Mouse (Mus musculus) thymus, postnatal 14 days (tissue): ENCODE measurements at regions not wholly inside any gene's neighbourhood (a gene's known extent, or its start where the extent isn't known, plus 50 kb on each side); places are given as distances from the start of the nearest gene placed in this dataset.

ENCODE experiments used
- DNase-seq: peaks from one replicate; pipeline ENCODE4 v3.0.0; 2021

DNA sequence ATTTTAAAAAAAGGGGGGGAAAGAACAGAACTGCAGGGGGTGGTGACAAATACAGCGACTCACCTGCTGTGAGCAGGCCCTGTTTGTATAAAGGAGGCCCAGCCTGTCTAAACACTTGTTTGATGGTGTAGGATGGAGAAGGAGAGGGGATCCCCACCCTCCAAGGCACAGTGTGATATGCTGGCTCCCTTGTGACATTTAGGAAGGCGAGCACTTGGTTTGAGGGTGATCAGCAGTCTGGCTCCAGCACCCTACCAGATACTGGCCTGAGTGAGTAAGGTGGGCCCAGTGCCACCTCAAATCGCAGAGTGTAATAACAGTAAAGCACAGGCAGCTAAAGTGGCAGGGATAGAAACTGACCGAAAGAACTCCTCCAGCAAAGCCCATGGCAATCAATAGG, 195.4 kb upstream of the Trib2 start:
- DNase-seq = no peak

DNA sequence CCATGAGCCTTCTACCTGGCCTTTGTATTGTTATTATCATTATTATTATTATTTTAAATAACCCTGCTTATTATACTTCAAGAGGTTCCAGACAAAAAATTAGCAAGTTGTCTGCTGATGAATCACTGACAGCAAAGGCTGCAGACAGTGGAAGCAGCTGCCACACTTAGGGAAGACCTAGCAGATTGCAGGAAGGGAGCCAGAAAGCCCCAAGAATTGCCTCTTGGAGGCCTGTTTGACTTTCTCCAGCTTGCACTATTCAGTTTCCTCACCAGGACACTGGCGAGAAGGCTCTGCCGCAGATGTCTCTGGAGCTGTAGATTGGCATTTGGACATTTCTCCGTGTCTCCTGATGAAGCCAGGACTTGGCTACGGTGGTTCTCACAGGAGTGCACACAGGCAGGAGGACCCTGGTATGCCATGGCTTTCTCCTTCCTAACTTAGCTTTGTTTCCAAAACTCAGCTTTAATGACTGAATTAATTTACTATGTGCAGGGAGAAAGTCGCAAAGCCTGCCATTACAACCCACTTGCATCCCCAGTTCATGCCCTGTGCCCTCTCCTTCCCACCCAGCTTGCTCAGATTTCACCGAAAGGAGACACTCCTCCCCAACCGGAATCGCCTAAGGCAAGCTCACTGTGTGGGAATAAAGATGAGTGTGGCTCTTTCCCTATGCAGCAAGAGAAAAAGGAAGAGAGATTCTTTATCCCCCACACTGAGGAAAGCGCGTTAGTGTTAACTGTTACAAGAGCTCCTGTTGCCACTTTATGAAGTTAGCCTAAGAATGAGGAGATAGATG, 193.3 kb upstream of the Trib2 start:
- DNase-seq = no peak

DNA sequence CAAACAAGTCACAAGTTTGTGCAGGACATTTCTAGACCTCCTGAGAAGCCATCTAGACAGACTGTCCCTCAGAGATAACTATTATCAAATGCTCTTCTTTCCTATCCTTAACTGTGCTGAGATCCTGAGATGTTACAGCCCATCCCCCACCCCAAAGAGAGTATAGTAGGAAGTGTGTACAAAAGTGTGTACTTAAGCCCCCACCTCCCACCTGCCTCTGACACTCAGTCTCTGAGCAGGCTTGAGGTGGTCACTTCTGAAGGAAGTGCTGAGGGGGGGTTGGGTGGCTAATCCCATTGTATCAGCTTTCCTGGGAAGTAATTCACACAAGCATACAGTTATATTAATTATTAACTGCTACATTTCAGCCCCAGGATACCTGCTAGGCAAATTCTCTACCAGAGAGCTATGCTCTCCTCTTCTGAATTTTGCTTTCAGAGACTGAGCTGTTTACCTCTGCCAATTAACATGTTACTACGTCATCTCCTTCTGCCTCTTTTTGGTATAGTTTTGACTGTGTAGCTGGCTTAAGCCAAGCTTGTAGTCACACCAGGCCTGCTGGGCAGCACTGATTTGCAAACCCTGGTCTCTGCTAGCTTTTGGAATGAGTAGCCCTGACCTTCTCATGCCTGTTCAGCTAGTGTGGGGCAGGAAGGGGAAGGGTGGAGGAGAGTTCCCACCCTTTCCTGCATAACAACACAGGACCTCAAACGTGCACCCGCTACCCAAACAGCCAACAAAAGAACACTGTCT, 192.2 kb upstream of the Trib2 start:
- DNase-seq = peak; percentile 71

DNA sequence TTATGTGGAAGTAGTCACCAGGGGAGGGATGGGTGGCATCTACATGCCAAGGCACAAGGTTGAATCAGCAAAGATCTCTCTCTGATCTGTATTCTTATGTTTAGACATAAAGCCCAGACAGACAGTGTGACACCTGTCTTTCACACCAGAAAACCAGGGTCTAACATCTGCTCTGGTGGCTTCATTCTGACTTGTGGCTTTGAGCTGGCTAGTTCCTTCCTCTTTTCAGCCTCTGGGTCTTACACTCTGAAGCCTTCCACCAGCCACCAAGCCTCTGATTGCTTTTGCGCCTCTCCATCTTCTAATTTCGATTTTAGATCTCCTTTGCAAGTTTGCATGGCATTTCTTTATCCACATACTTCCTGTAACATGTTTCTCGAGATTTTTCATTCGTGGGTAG, 191.5 kb upstream of the Trib2 start:
- DNase-seq = peak; percentile 65

DNA sequence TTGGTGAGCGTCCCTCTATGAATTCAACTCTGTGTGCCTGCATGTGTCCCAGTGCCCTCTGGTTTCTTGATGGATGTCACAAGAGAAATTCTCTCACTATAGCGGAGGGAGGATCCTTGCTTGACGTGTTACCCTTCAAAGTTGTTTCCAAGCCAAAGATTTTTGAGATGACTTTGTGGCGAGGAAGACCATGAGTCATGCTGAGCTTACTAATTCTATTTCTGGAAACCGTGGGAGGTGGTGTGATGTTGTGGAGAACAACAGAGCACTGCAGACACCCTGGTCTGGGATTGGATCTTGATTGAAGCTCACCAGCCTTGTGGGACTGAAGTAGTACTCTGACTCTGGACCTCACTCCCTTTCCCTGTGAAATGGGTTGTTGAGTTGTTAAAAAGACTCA, 190.0 kb upstream of the Trib2 start:
- no peak for DNase-seq

DNA sequence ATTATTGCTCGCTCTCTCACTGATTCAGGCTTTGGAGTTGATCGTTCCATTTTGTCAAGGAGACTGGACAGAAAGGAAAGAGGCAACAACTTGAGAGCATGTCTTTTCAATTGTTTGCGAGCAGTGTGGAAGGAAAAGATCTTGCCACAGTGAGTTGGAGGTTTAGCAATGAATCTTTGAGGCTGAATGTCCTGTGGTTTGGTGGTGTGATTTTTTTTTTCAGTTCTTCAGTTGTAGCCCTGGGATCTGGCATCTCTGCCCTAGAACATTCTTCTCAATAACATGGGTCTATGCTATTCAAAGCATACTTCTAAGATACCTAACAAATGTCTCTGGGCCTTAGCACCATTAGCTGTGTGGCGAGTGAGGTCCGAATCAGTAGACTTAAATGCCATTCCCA, 189.6 kb upstream of the Trib2 start:
- DNase-seq = no peak

DNA sequence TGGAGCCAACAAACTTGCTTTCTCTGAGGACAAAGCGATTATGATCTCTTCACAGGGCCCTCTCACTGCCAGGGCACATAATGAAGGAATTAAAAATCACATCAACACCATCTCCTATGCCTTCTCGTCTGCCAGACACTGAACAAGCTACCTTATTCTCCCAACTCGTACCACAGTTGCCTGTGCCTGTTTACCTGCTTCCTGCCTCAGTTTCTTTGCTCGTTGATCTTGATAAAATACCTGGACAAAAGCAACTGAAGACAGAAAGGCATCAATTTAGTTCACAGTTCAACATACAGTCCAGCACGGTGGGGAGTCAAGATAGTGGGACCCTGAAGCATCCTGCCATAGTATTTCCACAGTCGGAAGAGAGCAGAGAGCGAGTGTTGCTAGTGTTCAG, 185.1 kb upstream of the Trib2 start:
- no peak for DNase-seq

DNA sequence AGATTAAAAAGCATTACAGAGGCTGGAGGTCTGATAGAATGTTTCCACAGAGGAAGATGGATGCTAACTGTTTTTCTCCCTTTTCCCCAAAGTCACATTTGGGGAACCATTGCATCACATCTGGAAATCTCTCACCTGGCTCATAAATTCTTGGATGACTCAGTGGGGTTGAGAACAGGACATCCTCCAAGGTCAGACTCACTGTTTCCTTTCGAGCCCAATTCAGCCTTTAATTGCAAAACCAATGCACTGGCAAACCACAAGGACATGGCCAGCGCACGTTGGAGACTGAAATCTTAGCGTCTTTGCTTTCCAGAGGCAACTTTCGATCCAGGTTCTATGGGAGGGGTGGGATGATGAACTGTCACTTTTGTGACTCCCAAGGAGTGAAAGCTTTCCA, 184.5 kb upstream of the Trib2 start:
- DNase-seq = no peak

DNA sequence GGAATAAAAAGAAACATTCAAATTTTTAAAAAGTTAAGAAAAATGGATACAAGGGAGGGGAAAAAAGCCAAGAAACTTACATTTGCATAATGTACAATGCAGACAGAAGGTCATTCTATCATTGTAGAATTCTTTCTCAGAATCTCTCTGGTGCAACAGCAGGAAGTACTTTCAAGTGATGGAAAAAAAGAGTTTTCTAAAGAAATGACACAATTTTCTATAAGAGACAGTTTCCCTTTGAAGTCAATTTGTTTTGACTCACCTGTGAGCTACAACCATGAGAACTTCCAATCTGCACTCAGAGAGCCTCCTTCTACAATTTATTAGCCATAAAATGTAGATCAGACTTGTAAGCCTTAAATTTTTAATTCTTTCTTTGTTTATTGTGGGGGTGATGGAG, 181.6 kb upstream of the Trib2 start:
- no peak for DNase-seq

DNA sequence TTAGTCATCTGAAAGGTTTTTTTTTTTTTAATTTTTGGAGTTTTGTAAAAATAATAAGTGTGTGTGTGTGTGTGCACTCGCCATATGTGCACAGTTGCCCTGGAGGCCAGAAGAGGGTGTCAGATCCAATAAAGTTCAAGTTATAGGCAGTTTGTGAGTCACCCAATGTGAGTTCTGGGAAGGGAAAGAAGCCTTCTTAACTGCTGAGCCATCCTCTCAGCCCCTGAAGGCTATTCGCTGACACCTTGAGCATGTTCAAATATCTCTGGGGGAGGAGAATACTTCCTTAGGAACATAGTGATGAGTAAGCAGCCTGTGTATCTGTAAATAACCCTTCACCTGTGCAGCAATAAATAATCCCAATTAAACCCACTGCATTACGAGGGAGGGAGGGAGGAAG, 177.1 kb upstream of the Trib2 start:
- DNase-seq = no peak

DNA sequence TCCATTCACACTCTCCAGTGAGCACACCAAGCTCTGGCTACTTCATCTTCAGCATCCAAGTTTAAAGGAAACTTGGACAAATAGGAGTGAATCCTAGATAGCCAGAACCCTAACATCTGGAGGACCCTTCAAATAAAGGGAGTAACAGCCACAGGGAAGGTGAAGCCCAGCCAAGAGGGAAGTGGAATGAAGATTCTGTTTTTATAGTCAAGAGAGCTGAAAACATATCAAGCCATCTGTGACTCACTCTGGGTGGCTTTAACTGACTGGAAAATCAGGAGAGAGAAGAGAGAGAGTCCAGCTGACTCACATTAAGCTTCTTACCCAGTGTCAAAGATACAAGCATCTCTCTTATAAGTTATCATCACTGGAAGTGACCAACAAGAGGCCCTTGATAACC, 169.6 kb upstream of the Trib2 start:
- no peak for DNase-seq

DNA sequence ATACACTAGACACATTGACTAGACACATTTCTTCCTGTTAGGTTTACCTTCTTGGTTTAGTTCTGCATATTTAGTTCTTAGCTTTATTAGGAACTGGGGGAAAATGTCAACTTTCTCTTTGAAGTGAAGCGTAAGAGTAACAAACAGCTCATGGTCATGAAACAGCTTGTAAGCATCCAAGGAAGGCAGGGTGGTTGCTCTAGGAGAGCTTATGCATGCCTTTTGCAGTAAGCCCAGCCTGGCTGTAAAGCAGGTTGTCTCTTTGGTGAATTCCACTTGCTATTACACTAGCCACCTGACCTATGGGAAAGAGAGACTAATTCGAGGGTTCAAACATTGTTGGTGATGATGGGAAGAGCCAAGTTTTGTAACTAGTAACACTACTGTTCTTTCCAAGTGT, 168.9 kb upstream of the Trib2 start:
- no peak for DNase-seq

DNA sequence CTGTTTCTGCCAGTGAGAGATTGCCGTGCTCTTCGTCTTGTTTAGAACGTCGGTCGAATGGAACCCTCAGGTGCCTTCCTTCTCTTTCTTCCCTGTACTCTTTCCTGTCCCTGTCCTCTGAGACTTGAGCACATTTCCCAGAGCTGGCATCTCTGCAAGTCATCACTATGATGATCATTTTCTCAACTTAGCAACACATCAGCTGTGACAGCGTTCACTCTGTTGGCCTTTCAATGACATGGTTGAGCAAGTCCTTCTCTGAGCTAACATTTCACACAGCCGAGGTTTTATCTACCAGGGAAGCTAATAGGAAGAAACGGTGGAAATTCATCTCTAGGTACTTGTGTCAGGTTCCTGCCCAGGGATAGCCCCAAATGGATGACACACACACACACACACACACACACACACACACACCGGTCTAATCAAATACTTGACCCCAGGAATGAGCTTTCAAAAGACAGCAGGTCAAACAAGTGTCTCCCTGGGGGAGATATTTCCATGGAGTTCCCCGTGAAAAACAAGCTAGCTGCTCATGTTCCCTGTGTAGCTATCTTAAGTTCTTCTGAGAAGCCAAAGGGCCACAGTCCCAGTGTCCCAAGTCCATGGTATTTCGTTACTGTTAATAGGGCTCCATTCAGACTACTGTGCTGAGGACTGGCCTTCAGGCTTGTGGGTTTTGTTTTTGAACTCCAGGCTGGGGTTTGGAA, 167.0 kb upstream of the Trib2 start:
- no peak for DNase-seq

DNA sequence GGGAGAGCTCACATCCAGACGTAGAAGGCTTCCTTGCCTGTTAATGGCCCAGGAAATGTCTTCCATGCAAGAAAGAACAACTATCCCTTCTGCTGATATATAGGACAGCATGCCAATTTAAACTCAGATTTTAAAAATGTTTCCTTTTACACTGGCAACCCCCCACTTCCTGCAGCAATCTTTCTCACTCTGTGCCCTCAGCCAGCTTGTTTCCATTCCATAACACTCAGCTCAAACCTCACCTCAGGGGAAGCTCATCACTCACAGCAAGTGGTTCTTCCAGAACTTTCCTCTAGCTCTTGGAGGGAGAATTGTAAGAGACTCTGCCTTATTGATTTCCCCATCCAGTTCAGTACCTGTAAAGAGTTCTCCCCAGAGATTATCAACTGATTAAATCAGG, 165.0 kb upstream of the Trib2 start:
- DNase-seq = peak; percentile 57

DNA sequence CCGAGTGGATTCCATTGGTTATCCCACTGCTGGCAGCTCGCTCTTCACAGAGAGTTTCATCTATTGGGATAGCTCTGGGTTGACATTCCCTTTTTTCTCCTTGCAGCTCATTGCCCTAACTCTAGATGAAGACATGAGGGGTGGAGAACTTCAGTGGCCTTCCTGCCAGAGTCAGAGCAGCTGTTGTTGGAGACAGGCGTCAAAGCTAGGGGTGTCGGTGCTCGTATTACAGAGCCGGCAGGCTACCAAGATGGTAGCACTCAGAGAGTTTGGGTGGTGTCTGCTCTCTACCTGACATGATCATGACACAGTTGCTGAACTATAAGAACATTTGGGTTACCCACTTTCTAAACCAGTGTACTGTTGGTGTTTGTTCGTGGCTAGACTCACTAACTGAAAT, 162.5 kb upstream of the Trib2 start:
- DNase-seq = no peak

DNA sequence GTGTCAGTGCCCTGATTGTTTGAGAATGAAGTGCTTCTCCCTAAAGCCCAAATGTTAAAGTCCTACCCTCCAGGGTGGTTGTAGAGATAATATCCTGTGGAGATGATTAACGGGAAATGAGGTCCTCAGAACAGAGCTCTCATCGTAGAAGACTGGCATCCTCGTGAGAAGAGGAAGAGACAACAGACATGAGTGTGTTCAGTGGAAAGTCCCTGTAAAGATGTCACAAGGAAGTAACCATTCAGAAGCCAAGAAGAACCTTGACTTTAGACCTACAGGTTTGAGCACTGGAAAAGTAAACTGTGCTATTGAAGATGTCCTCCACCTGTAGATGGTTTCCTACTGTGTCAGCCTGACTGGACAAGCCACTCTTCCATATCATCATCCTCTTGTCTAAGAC, 155.1 kb upstream of the Trib2 start:
- DNase-seq = no peak

DNA sequence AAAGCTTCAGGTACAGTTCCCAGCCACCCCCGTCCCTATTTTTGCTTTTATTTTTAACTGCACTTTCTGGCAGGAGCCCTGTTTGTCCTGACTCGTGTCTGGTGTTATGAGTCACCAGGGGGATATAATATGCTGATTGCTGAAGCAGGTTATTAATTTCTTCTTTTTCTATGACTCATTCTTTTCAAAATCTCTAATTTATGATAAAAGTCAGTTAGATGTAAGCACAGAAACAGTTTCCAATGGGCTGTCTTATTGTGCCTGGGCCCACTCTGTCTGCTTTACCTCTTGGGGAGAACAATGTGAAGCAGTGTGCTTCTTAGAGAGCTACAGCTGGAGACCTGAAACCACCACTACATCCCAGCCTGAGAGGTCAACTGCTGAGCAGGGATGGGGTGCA, 153.5 kb upstream of the Trib2 start:
- no peak for DNase-seq

DNA sequence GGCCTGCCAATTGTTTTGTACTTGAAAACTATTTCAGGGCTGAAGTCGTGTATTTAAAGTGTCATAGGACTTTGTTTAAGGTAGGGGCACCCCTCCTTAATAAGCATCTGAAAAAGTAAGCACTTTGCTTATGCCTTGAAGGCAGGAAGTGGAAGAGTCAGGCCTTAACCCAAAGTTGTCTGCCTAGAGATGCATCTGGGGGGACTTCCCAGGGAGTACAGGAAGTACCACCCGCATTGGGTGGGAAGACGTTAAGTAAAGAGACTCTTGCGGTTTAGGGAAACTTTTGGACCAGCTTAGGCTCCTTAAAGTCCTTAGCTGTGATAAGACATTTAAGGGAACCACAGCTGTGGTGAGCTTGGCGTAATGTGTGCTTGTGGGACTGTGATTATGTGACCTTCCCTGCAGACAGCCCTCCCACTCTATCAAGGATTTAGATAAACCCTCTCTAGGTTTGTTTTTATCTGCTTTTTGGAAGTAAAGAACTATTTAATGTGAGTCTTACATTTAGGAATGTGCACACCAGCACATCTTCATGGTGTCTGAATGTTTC, 150.9 kb upstream of the Trib2 start:
- peak; percentile 53 for DNase-seq

DNA sequence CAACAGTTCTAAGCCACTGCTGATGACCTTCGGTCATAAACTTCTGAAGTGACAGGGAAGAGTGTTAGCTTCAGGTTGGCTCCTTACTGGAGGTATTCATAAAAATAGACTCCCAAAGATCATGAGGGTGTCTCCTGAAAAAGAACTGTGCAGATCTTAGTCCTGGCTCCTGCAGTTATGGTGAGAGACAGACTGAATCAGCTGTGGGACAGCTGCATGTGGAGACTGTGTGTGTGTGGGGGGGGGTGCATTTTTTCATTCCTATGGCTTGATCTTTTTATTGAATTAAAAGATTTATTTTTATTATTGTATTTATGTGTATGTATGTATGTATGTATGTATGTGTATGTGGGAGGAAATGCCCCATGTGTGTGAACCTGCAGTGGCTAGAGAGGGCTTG, 149.9 kb upstream of the Trib2 start:
- no peak for DNase-seq

DNA sequence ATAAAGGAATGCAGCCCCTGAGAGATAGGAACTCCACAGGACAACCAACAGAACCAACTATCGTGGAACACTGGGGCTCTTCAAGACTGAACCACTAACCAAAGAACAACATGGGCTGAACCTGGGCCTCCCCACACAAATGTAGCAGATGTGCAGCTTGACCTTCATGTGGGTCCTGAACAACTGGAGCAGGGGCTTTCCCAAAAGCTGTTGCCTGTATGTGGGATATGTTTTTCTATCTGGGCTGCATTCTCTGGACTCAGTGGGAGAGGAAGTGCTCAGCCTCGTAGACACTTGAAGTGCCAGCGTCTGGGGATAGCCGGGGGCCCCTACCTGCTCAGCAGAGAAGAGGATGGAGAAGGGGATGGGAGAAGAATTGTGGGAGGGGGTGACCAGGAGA, 149.2 kb upstream of the Trib2 start:
- DNase-seq = no peak

DNA sequence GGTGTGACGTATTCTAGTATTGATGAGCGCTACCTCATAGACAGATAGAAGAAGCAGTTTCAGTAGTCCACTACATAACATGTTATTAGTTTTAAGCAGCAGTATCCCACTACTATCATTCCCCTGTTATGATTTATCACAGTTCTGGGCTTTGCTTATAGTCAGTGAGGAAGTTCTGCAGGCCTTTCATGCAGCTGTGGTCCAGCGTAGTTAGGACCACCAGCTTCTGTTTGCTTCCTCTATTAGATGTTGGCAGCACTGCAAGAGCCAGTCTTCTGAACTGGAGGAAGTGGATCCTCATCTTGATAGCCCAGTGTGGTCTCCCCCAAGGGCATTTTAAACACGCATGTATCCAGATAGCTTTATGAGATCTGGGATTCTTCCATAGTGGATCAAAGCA, 147.4 kb upstream of the Trib2 start:
- no peak for DNase-seq

DNA sequence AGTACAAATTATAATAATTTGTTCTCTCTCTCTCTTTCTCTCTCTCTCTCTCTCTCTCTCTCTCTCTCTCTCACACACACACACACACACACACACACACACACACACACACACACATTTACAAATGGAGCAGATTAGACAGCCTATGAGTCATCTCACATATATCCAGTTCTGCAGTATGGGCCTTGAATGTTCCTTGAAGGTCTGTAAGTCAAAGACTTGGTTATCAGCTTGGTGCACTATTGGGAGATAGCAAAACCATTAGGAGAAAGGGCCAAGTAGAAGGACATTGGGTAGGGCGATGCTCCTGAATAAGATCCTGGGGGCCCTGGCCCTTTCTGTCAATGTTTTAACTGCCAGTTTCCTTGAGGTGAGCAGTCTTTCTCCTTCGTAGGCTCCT, 145.1 kb upstream of the Trib2 start:
- DNase-seq = no peak

DNA sequence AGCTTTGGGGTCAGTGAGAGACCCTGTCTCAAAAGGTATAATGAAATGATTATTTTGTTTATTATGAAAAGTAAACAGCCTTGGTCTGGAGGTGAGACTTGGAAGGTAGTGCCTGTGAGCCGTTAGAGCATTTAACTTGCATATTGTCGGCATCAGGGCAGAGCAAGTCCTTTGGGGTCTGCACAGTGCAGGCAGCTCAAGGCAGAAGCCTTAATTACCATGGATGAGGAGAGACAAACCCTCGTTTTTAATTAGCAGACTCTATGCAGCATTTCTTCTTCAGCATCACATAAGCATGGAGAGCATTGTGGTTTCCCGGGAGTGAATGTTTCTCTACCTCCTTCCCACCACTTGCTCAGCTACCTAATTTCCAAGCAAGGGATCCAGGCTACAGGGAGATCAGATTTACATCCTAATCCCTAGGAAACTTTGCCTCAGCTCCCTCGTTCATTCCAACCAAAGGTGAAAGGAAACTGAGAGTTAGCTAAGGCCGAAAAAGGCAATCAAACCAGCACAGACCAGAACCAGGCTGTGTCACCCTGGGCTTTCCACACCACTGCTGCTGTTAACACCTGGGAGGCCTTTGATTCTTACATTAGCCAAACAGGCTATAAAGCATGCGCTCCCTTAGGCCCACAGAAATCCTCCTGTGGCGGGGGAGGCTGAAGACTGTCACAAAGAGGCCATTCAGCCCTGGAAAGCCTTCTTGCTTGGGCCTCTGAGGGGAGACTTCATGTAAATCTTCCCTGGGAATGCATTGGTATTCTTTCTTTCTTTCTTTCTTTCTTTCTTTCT, 120.9 kb upstream of the Trib2 start:
- DNase-seq = no peak
